Mouse (Mus musculus) c-Kit-positive CD71-positive TER-119-negative erythroid progenitor cells, embryonic 14.5 days (primary cell): ENCODE measurements at regions not wholly inside any gene's neighbourhood (a gene's known extent, or its start where the extent isn't known, plus 50 kb on each side); places are given as distances from the start of the nearest gene placed in this dataset.
A peak's percentile ranks its signal among the peaks of the same experiment; 100 is the strongest.

Experiments
- DNase-seq: peaks from one replicate; pipeline ENCODE4 v3.0.0-alpha.2; 2013; ENCODE audit warnings: low read depth

- DNase-seq = no peak
Observed at GRCm38 (mm10) chr15:36347333-36347845, 660.2 kb downstream of the Zfp706 start.

GRCm38 (mm10) chr15:36346126-36346525 is 661.4 kb downstream of the Zfp706 start:
- DNase-seq = no peak

- no peak for DNase-seq
Observed at GRCm38 (mm10) chr15:36345413-36345812, 662.2 kb downstream of the Zfp706 start.

- DNase-seq = no peak
Observed at GRCm38 (mm10) chr15:36339971-36340550, 667.5 kb downstream of the Zfp706 start.

- peak; percentile 53 for DNase-seq
Observed at GRCm38 (mm10) chr15:36338766-36339165, 668.8 kb downstream of the Zfp706 start.

GRCm38 (mm10) chr15:36336857-36337256 is 670.7 kb downstream of the Zfp706 start:
- DNase-seq = no peak

- DNase-seq = no peak
Observed at GRCm38 (mm10) chr15:36335116-36335515, 672.5 kb downstream of the Zfp706 start.

- DNase-seq = no peak
Observed at GRCm38 (mm10) chr15:36334436-36335113, 673.0 kb downstream of the Zfp706 start.

- DNase-seq = no peak
Observed at GRCm38 (mm10) chr15:36333857-36334256, 673.7 kb downstream of the Zfp706 start.

- no peak for DNase-seq
Observed at GRCm38 (mm10) chr15:36333265-36333664, 674.3 kb downstream of the Zfp706 start.
